Mouse (Mus musculus) gastrocnemius, adult 18-20 months (tissue): ENCODE data around the gene Dnah11. TPM values are rescaled to one million over a fixed set of nuclear protein-coding genes. Genes with fewer than 3 reads are reported as not detected.

Source experiments
- DNase-seq: peaks from one replicate; pipeline ENCODE4 v3.0.0; 2021; ENCODE audit warnings: low spot score
- total RNA-seq, 2 experiments: library from RNA; stranded (reverse); gene quantifications; 2 replicates each; pipeline ENCODE4 v1.2.3; 2021

Gene Dnah11
- total RNA-seq, 2 experiments from 2014 or later: 0.02 TPM; not detected in 1

- no peak for DNase-seq
Observed at GRCm38 (mm10) chr12:117862655-117863054, 336.2 kb downstream of the Dnah11 start.

GRCm38 (mm10) chr12:117861249-117861648, 337.6 kb downstream of the Dnah11 start:
- DNase-seq: no peak

GRCm38 (mm10) chr12:117860840-117861239, 338.0 kb downstream of the Dnah11 start:
- no peak for DNase-seq

DNA sequence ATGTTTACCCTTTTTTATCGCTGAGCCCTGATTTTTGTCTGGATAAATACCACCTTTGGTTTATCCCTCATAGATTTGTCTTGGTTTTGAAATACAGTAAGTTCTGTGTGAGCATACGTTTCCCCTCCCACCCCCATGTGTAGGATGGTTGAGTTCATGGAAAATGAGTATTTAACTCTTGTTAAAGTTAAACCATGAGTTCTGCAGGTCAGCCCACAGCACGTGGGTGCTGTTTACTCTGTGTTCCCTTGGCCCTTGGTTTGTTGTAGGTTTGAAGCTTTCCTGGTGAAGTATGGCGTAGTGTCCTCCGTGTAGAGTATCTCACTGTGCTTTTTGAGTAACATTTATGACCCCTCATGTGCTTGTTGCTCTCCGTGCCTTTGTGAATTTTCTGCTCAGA, 341.0 kb downstream of the Dnah11 start:
- no peak for DNase-seq

GRCm38 (mm10) chr12:117857023-117857422, 341.8 kb downstream of the Dnah11 start:
- DNase-seq: no peak

GRCm38 (mm10) chr12:117853316-117853715, 345.5 kb downstream of the Dnah11 start:
- DNase-seq: peak; percentile 15

DNA sequence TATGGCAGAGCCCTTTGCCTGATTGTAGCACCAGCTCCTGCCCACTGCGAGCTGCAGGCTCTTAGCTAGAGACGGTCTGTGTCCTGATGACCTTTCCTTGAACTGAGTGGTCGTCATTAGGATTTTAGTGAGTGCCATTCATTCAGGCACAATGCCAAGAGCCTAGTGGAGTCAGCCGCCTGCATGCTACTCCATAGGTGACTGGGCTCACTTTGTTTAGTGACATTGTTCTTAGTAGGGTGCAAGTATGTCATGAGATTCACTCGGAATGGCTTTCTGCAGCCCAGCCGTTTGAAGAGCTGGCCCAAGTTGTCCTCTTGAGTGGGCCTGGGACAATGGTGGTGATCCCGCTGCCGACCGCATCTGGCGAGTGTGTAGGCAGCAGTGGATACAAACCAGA, 348.4 kb downstream of the Dnah11 start:
- DNase-seq: no peak

- no peak for DNase-seq
Observed at GRCm38 (mm10) chr12:117848621-117849020, 350.2 kb downstream of the Dnah11 start.

- no peak for DNase-seq
Observed at GRCm38 (mm10) chr12:117844917-117845316, 353.9 kb downstream of the Dnah11 start.

DNA sequence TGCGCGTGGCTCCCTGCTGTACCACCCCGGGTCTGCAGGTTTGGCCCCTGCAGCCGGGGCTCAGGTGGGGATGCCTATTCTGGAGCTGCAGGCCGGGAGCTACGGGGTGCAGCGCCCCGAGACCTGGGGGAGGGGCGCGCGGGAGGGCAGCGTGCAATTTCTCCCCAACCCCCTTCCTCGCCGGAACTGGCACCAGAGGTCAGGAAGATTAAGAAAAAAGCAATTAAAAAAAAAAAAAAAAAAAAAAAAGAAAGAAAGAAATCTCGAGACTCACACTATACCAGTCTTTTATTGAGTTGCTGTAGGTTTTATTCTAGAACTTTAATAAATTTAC, 354.8 kb downstream of the Dnah11 start:
- no peak for DNase-seq

DNA sequence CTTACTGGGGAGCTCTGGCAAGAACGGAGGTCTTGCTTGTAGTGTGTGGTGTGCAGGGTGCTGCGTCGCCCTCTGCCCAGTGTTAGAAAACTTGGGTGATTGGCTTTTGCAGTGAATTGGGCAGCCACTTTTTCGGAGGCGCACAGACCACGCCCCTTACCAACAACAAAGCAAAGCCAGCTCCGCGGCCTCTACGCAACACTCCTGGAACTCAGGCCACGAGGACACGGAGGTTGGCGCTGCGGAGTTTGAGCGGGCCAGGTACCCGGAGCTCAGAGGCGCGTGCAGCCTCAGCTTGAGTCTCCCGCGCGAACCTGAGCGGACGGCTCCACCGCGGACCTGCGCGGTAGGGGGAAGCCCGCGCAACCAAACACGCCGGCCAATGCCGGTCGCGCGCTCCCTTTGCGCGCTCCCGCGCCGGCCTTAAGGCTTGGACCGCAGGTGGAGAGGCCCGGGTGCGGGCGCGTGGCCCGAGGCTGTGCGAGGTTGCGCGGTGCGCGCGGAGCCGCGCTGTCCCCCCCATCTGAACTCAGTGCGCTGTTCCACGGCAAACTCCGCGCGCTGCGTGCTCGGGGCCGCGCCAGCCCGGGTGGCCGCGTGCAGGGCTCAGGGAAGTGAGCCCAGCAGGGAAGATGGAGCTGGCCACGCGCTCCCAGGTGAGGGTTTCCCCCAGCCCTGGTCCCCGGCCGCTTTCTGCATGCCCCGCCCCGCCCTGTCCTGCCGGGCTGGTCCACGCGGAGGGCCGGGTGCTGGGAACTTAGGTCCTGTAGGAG, 355.4 kb downstream of the Dnah11 start:
- DNase-seq: no peak

- DNase-seq: no peak
Observed at GRCm38 (mm10) chr12:117842676-117843075, 356.2 kb downstream of the Dnah11 start.

DNA sequence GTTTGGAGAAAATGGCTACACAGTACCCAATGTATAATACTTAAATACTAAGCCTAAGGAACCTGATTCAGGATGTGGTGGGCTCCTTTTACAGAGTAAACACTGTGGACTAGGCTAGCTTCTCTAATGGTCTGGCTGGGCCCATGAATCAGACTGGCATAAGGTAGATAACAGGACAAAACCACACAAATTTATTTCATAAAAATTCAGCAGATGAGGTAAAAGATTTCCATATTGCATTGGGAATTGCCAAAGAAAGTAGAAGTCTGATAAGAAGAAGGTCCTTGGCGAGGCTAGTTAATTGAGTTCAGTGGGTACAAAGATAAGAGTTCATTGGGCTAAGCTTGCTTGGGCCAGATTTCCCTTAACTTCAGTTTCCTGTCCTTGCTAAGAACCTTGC, 358.1 kb downstream of the Dnah11 start:
- DNase-seq: no peak

GRCm38 (mm10) chr12:117837376-117837775, 361.5 kb downstream of the Dnah11 start:
- DNase-seq: no peak

DNA sequence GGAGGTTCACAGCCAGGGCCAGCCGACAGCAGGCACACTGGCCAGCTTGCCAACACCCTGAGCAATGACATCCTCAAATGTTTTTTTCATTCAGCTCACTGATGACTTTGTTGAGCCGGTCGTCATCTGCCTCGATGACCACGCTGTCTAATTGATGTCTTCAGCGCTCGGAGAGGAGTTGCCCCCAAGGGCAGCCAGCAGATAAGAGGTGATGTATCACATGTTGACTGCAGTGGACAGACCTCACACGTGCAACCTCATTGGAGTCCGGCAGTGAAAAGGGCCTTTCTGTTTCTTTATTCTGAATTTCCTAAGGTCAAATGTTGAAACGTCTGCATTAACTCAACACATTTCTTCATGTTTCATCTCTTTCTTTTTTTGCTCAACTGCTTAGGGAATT, 363.5 kb downstream of the Dnah11 start:
- no peak for DNase-seq

DNA sequence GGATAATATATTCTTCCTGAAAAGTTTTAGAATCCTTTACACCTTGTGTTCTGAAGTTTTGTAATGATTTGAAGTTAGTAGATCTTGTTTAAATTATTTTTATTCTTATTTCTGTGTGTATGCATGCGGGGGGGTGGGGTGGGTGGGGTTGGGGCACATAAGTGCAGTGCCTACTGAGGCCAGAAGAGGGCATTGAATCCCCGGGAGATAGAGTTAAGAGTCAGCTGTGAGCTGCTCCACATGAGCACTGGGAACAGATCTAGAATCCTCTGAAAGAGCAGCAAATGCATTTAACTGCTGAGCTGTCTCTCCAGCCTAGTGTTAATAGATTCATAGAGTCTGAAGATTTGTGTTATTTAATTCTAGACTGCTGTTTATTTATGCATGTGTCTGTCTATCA, 364.2 kb downstream of the Dnah11 start:
- no peak for DNase-seq

- no peak for DNase-seq
Observed at GRCm38 (mm10) chr12:117832190-117832589, 366.7 kb downstream of the Dnah11 start.

- no peak for DNase-seq
Observed at GRCm38 (mm10) chr12:117831351-117831961, 367.4 kb downstream of the Dnah11 start.

DNA sequence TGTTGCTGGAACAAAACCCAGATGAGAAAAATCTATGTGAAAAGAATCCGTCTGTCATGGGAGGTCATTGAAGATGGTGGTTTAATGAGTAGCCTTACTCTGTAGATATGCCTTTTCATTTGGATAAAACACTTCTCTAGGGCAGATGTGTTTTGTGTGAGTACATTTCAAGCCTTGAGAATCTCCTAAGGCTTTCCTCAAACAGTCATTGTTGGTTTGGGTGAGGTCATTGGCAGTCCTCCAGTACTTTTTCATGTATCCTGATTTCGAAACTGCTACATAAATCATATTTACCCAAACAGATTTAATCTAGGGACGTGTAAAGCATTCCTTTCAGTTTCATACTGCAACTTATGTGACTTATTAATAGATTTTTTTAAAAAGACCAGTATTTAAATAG, 370.5 kb downstream of the Dnah11 start:
- DNase-seq: no peak
